Mouse (Mus musculus) frontal cortex, postnatal 25 days (tissue): ENCODE data around the gene Sugt1.

Experiments used
- DNase-seq, 2 experiments: peaks; one replicate each; pipeline ENCODE4 v3.0.0; 2022; ENCODE audit warnings: low spot score in 2 of 2

The Sugt1 gene

DNA sequence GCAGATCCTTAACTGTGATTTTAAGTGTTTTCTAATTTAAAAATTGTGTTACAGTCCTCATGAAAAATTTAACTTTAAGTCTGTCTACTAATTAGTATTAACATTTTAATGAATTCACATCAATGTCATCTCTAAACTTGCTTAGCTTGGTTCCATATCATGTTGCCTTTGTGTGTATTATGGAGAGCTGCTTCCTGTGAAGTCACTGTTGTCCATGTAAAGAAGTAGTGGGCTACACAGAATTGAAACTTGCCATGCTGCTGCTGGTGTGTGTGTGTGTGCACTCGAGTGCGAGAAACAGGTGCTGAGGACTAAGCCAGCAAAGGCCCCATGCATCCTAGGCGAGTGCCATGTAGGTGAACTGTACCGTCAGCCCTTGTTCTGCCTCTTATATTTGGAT is 19.9 kb downstream of the Sugt1 start:
- DNase-seq, result no peak

DNA sequence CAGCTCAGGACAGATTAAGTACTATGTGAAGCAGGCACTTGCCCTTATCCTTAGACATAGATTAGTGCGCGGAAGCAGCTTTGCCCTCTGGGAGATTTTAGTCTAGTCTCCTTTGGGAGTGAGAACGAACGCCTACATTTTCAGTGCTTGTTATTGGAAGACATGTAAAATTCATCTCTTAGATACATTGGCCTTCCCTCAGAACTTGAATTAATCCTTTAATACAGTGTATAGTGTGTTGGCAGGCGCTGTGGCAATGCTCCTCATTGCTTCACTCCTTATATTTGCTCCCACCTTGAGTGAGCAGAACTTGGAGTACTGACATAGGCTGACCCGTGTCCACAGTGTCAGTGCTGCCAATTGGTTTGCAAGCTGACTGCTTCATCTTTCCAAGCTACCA is 20.8 kb downstream of the Sugt1 start:
- no peak for DNase-seq

DNA sequence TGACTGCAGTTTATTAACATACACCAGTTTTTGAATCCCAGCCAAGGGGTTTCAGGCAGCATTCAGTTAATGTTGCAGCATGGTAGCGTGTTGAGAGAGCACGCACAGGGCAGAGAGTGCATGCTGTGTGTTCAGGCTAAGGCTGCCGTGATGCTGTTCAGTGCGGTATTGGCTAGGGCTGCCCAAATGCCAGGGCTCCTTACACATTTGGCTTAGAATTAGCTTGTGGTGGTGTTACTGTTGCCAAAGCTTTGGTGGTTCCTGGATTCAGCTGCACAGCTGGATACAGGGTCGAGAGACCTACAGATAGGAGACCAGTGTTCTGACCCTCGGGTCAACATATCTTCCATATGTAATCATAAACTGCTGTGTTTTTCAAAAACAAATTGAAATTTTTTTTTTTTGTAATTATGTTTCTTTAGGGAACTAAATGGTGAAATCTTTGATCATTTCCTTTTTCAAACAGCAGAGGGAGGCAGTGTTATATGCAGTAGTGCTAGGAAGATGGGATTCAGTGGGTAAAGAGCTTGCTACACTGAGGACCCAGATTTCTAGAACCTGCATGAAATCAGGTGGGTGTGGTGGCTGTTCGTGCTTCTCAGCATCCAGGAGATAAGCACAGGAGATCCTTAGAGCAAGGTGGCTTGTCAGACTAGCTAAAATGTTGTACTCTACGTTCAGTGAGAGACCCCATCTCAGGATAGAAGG is 29.8 kb downstream of the Sugt1 start:
- peak in 1 of 2 experiments; percentile 15 for DNase-seq

DNA sequence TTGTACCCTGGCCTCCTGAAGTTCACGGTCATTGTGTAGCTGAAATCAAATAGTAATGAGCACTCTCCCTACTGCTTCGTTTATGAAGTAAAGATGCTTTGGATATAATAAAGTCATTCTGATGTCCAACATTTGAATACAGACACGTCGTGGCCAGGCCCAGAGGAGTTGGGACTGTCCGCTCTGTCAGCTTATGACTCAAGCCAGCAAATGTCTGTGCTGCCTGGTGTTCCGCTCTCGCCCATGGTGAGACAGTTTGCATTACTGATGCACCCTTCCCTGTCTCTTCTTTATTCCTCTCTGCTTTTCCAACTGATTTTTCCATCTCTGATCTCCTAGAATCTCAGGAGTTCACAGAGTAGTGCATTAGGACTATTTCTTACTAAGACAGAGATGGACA is 32.3 kb downstream of the Sugt1 start:
- DNase-seq, result no peak

DNA sequence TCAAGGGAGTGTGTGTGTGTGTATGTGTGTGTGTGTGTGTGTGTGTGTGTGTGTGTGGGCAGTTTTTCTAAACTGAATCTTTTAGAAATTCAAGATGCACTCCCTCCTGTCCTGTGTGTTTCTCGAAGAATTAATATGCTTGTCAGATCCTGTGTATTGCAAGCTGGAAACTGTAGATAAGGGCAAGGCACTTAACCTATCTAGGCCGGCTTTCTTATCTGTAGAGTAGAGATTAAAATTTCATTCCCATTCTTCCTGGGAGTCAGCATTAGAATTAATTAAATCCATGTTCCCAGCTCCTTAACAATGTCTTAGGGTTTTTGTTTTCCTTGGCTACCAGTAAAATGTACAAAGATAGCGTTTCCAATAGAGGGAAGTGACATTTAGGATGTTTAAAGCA is 33.7 kb downstream of the Sugt1 start:
- DNase-seq, result no peak

DNA sequence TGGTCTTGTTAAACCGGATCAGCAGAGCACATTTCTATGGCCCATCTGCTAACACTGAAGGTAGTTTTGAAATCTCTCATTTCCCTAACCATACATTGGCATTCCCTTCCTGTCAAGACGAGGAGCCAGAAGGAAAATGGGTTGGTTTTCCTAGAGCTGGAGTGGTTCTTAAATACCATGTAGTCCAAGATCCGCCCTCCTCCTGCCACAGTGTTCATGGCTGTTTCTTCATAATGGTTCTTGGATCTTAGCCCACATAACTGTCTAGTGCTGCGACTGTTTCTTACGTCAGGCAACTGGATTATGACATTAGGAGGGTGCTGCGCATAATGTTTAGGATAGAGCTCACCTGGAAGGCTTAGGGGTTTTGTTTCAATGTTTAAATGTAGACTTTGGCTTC is 44.8 kb downstream of the Sugt1 start:
- no peak for DNase-seq

DNA sequence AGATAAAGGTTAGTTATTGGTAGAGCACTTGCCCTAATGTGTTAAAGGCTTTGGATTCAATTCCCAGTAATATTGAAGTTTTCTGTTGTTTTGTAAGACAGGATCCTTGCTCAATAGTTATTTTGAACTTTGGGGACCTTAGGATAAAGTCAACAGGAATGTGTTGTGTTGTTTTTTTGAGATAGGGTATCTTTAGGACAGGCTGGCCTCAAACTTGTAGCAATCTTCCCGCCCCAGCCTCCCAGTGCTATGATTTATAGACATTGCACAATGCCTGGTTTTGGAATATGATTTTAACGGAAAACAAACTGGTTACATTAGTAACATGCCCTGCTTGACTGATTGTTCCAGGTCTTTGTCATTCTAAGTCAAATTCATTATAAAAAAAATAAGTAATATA is 45.7 kb downstream of the Sugt1 start:
- DNase-seq, result no peak

DNA sequence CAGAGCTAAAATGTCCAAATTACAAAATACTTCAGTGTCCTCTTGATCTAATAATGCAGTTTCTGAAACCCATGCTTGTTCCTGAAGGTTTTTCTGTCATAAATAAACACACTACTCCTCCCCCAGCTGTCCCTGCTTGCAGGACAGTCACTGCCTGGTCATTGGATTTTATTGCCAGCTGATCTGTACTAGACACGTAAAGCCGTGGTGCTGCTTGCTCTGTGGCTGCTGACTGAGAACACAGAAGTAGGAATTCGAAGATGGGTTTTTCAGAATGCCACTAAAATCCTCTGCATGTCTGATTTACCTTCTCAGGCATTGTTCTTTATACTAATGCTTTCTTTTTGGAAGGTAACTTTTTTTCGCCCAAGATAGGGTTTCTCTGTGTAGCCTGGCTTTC is 49.3 kb downstream of the Sugt1 start:
- DNase-seq, result no peak

DNA sequence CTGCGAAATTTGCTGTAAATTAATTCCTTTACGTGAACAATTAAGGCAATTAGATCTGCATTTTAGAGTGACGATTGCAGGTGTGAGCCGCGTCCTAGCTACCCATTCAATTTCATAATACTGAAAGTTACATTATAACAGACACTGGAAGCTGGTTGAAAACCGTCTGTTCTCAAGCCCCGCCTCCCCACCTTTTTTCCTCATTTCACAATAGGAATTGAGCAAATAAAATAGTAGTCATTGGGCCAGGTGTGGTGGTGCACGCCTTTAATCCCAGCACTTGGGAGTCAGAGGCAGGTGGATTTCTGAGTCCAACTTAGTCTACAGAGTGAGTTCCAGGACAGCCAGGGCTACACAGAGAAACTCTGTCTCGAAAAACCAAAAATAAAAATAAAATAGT is 54.6 kb downstream of the Sugt1 start:
- no peak for DNase-seq

DNA sequence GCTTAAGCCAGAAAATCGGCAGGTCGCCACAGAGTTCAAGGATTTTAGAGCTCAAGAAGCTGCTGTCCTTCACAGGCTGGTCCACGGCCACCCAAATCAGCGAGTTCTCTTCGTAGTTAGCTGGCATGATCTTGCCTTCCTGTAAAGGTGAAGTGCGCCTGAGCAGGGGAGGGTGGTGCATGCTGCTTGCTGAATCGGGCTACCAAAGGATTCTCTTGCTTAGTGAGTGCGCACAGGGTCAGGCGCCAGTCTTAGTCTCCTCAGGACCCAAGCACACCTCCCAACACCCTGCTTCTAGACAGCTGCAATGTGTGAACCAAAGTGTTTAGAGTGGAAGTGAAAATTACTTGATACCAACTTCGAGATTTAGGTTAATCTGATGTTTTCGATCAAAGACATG is 57.9 kb downstream of the Sugt1 start:
- DNase-seq, result no peak

DNA sequence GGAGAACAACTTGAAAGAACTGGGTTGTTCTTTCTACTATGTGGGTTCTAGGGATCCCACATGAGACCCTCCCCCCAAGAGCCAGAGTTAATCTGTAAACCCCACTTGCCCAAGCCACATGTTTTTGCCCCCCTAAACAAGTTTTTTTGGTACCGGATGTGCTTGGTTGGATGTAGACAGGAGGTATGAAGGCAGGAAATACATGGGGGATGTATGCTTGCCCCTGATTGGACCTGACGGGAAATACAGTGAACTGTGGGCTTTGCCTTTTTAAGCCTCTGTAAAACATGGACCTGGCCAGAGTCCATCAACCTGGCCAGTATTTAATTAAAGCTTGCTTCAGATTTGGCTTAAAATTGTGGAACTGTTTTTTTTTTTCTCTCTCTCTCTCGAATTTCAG is 62.2 kb downstream of the Sugt1 start:
- DNase-seq, result no peak

DNA sequence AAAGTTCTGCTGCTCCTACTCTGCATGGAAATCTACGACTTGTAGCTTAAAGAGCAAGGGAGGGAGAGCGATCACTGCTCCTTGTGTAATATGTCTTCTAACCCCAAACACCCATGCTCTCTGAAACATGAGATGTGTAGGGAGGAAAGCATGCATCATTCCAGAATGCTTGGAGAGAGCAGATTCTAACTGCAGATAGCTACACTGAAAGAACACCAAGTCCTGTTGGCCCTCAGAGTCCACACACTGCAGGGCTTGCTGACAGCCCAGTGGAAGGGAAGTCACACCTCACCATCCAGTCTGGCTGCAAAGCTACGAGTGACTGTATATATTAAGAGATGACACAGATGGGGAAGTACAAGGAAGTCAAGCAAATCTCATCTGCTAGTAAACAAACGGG is 65.2 kb downstream of the Sugt1 start:
- DNase-seq, result no peak

DNA sequence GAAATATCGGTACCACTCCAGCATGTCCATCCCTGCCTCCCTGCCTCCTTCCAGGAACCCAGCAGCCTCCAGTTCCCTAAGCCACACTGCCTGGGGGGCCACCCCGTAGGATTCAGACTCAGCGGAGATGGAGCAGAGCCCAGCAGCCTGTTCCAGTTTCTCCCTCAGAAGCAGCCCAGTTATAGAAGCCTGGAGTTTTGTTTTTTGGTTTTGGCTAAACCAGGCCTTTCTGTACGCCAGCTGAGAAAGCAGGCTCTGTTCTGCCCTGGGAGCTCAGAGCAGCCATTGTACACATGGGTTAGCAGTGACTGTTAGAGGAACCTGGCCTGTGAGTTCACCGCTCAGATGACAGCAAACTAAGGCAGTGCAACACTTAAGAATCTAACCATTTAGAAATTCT is 70.8 kb downstream of the Sugt1 start:
- DNase-seq, result peak; percentile 20 to 38

DNA sequence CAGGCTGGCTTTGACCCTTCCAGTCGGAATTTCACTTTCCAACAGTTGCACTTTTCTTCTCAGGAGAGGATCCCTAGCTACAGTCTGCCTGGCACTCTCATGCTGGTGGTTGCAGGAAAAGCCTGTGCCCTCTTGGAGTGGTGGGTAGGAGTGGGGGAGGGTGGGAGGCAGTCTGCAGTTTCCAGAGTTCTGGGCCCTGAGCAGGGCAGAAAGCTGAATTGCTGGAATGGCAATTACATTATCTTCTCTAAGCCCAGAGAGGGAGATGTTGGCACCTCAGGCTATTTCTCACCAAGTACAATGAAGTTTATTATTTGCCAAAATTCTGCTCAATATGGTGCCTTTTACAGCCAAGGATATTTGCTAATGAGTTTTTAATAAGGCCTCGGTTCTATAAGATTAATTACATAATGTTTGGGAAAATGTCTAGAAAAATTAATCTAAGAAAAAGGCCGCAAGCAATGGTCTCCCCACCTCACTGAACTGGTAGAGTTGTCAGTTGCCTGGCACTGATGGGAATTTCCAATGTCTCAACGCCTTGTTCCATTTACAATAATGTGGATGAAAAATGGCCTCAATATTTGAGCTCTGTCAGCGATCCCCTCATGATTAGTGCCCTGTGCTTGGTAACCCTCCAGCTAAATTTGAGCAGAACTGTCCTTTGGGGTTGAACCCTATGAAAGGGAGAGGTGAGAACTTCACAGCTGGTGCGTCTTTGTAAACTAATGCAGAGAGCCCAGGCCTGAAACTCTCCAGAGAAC is 71.4 kb downstream of the Sugt1 start:
- DNase-seq, result no peak

DNA sequence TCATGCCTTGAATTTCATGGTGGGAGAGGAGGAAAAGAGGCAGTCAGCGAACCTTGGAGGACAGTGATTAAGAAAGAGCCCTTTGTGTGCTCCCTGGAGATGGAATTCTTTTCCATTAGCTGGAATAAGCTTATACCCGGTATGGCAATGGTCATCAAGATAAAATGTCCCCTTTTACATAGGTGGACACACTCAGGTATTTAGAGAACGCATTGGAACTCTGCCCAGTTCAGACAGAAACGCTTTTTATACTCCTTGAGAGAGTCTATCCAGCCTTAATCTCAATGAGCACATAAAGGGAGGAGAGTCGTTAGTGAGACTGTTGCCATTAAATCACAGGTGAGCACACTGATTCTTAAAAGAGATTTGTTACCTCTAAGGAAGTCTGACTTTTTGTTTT is 73.0 kb downstream of the Sugt1 start:
- no peak for DNase-seq

DNA sequence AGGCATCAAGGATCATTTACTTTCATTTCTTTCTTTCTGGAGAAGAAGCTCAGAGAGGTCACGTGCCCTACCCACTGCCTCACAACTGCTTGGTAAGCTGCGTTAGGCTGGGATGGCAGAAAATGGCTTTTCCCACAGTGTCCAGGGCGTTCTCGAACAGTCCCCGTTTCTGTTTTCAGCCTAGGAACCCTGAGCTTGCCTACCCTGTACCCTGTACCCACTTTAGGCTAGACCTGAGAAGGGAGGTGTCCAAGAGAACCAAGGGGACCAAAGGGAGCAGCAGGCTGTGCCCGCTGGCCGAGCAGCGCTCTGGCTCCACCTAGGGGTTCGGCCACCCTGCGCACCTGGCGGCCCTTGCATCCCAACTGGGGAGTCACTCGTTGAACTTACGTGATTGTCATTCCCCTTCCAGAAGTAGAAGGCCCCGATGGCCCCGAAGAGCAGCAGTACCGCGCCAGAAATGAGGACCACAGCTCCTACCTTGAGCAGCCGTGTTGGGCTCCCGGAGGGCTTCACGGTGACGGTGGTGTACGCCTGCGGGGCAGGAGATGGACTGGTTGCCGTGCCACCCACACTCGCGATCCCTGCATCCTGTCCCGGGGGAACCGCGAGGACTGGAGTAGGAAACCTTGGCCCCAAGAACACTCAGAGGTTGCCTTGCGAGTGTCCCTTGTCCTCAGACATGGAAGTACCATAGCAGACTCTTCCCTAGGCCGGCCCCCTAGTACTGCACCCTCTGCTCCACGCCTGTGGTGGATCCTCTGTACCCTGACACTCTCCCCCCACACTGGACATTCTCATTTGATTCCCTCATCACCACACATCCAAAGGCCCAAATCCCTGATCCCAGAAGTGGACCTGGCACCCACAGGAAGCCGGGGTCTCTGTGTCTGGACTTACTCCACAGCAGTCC is 73.8 kb downstream of the Sugt1 start:
- peak in 1 of 2 experiments; percentile 34 for DNase-seq

DNA sequence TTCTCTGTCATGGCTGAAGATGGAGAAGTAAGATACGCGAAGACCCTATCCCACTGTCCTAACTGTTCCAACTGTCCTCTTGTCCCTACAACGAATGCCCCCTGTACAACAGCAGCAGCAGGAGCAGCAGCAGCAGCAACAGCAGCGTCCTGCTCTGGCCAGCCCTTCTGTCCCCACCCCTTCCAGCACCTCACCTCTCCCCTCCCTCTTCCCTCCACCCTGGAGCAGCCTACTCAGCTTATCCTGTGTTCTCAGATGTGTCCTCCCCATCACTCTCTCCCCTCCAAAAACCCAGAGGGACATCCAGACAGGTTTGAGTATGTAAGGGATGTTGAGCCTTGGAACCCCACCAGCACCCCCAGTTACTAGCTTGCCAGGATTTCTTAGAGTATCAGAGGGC is 74.5 kb downstream of the Sugt1 start, which contains the start of gene Cnmd:
Gene Cnmd (minus strand): TSS at position 170 of the 400 bp plus-strand sequence.
- DNase-seq, result no peak

DNA sequence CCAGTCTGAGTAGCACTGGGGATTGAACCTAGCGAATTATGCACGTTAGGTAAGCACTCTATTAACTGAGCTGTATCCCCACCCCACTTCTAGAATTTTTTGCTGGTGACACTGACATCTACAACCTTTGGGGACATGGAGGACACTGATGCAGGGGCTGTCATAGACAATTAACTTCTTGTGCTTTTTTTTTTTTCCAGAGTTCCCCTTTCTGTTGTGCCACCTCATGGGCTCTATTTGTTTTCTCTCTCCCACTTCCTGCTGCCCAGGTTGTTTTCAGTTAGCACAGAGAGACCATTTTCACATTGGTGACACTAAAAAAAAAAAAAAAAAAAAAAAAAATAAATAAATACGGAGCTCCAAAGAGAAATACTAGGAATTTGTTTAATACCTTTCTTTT is 83.5 kb downstream of the Sugt1 start:
- no peak for DNase-seq

DNA sequence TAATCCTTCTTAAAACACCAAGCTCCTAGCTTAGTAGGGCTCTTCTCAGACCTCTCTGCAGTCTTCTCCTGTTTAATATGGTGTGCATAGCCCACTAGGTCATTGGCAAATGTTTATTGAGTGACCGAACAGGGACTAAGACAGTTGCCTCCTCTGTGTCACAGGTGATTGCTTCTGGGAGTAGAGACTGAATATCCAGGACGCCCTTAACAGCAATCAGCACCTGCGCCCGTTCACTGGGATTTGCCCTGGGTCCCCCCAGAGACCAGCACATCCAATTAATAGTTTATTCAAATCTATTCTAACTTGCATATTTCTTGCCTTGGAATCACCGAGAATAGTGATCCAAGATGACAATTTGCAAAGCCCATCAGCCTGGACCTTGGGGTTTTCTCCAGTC is 85.1 kb downstream of the Sugt1 start:
- no peak for DNase-seq

DNA sequence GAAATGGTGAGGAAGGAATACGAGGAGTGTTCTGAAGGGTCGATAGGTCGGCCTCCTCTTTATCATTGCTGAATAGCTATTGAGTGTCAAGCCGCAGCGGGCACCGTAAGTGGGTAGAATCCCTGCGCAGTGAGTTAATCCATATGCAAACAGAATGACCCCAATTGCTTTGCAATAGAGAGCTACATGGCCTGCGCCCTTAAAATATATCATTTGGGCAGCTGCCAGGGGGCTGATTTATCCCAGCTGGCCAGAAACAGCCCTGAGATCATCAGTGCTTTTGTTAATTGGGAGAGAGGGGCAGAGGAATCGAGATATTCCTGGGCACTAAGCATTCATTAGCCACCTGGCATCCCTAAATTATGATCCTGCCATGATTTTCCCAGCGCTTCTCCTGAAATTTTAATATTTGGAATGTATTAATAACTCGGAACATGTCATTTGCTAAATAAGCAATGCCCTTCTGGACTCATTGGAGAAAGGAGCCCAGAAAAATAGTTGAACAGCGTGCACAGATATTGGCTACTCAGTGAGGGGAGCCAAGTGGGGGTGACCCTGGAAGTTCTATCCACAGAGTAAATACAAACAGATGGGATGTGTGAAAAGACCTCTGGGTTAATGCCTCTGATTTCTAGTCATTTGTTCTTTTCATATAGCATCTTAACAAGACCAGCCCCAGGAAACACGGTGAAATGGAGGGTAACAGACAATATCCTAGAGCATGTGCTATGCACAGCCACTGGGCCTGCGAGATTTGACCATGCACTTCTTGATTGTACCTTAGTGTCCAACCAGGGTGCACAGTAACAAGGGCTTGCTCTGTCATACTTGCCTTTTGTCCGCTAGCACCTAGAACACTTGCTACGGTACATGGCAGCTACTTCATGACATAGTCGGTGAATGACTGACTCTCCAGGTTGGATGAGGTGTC is 85.9 kb downstream of the Sugt1 start:
- no peak for DNase-seq

DNA sequence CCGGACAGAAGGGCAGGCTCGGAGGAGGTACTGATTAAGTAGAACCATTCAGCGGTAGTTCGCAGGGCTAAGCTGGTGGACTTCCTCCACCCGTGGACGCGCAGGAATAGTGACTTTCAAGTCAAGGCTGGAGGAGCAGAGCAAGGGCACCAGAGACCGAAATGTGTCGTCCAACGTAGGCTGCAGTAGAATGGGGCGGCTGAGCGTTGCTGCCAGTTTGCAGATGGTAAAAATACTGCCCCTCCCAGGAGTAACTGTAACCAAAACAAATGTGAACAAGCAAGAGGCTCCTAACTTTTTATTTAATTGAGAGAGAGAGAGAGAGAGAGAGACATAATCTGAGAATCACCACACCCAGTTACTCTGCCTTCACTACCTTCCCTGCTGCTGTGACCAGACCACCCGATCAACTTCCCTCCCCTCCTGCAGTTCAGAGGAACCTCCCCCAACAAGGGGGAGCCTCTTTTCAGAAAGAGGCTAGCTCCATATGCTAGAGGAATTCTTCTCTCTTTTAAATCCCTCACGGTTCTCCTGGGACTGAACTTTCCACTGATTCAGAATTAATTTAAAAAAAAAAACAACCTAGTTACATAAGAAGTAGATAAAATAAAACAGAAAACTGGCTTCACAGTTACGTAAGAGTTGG is 89.7 kb downstream of the Sugt1 start:
- DNase-seq, result no peak
